In genomic region chr7:80057002-80057691, GRCm38 (mm10) we compare ENCODE assay signal across 8 mouse cellular contexts. TPM values are rescaled to one million over a fixed set of nuclear protein-coding genes. Genes with fewer than 3 reads are reported as not detected.
DNase-seq lines count a peak whose midpoint lies in the region; ATAC-seq and TF ChIP-seq lines count a peak whose summit lies in the region.

No protein-coding gene starts in this region.

- peaks cover 59% of the 10 kb centered on the region for H3K4me1 ChIP-seq in heart, embryonic 11.5 days (ENCODE audit: control insufficient read depth, insufficient read depth, low read length)

- no peaks in the 10 kb centered on the region for H3K36me3 ChIP-seq in heart, embryonic 11.5 days (ENCODE audit: control insufficient read depth, insufficient read depth, low read length)

- H3K27ac ChIP-seq in left cerebral cortex, adult 2 months, result peak overlapping the region; percentile 12; the same call in 1 of the 2 replicates
- peak overlapping the region; percentile 87 for H3K27ac ChIP-seq in heart, embryonic 11.5 days (ENCODE audit: low read depth, low read length)

- no peak for ATAC-seq in heart, embryonic 11.5 days (replicated peaks; ENCODE audit: insufficient number of reproducible peaks, low FRiP score, low TSS enrichment)
- ATAC-seq in megakaryocyte, adult 5-6 weeks (ENCODE audit: poor library complexity, severe bottlenecking), result peak; percentile 34; the same call in 1 of the 2 replicates

- DNase-seq in left cerebral cortex, adult 2 months (ENCODE audit: extremely low spot score in 1 of 2, low spot score in 2 of 2), result no peak
- DNase-seq in left cerebral cortex, postnatal 10 days (ENCODE audit: extremely low spot score in 1 of 2, low spot score in 2 of 2), result no peak
- peak; percentile 83 for DNase-seq in kidney, postnatal 14 days
- DNase-seq in retina, embryonic 14.5 days (ENCODE audit: low spot score), result no peak
- DNase-seq in embryo, embryonic 10.5 days (ENCODE audit: low spot score), result no peak
- no peak for DNase-seq in cerebellum, postnatal 10 days

- intact Hi-C loops in left cerebral cortex, adult 2 months (cut with DNase I), result no loop called here
- intact Hi-C loops in left cerebral cortex, postnatal 10 days (cut with DNase I), result no loop called here

- H3K4me2 ChIP-seq in heart, embryonic 11.5 days, result peak overlapping the region; percentile 24

- no peak for TF ChIP-seq CTCF in left cerebral cortex, adult 2 months (IDR thresholded peaks at IDR 0.05)

- WGBS in heart, embryonic 11.5 days (ENCODE audit: insufficient replicate concordance), result 52% methylated on average over 4 of the region's 4 CpGs

- H3K9me3 ChIP-seq in heart, embryonic 11.5 days (replicated peaks; ENCODE audit: control insufficient read depth, low read length), result no peaks in the 10 kb centered on the region

- peak overlapping the region; percentile 46 for H3K9ac ChIP-seq in heart, embryonic 11.5 days (ENCODE audit: low read depth, low read length)

- H3K4me3 ChIP-seq in left cerebral cortex, adult 2 months, result no peak overlapping the region
- H3K4me3 ChIP-seq in heart, embryonic 11.5 days (ENCODE audit: low read depth, low read length), result no peak overlapping the region

- H3K27me3 ChIP-seq in heart, embryonic 11.5 days (ENCODE audit: control insufficient read depth, insufficient read depth, low read length), result no peaks in the 10 kb centered on the region

RNA-seq across cellular contexts. Expression of gene Zfp710, which starts 32.5 kb away (rescaled TPM):
- total RNA-seq in left cerebral cortex, adult 2 months (2021), result 10 to 100 TPM; 18.9 to 21.7 TPM
- 10 to 100 TPM; 15.8 to 16.7 TPM for total RNA-seq in left cerebral cortex, postnatal 10 days (2021)
- polyA plus RNA-seq in heart, embryonic 11.5 days (2014; fragmentation: Nextera tagmentation; extraction: Ambion mirVana), result 11.2 and 11.8 TPM in 2 replicates
- total RNA-seq in megakaryocyte, adult 5-6 weeks (2015), result 59.1 and 66.2 TPM in 2 replicates
- total RNA-seq in megakaryocyte, adult 5-6 weeks (2017), result 73.8 and 90.1 TPM in 2 replicates

RNA-seq across cellular contexts. Expression of gene Idh2, which starts 58.0 kb away (rescaled TPM):
- 10 to 100 TPM; 53.9 to 67.1 TPM for total RNA-seq in left cerebral cortex, adult 2 months (2021)
- total RNA-seq in left cerebral cortex, postnatal 10 days (2021), result 10 to 100 TPM; 44.8 to 45.6 TPM
- polyA plus RNA-seq in heart, embryonic 11.5 days (2014; fragmentation: Nextera tagmentation; extraction: Ambion mirVana), result 1,200 and 1,395 TPM in 2 replicates
- 74.9 and 77.7 TPM in 2 replicates for total RNA-seq in megakaryocyte, adult 5-6 weeks (2015)
- 85.5 and 90.4 TPM in 2 replicates for total RNA-seq in megakaryocyte, adult 5-6 weeks (2017)
